Mouse (Mus musculus): ENCODE measurements around the gene Swsap1. TPM values are rescaled to one million over a fixed set of nuclear protein-coding genes. Genes with fewer than 3 reads are reported as not detected.

Swsap1 gene
- polyA plus RNA-seq, 1 experiment from 2014 or later = 6.2 TPM

DNA sequence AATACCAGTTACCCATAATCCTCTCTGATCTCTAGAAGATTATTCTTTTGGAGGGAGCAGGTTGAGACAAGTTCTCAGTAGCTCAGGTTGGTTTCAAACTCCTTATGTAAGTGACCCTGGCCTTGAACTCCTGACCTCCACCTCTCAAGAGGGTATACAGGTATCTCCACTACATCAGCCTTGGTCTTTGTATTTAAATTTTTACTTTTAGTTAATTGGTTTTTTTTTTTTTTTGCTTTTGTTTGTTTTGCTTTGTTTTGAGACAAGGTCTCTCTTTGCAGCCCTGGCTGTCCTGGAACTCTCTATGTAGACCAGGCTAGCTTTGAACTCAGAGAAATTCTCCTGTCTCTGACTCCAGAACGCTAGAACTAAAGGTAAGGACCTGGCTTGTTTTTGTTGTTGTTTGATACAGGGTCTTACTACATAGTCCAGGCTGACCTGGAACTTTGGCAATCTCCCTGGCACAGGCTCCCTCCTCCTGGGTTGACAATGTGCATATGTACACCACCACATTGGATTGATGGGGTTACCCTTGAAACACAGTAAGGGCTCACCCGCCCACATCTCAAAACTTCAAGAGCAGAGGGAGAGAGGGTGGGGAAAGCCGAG is 32.0 kb upstream of the Swsap1 start:
- H3K9ac ChIP-seq (ENCODE audit: low read length) = no peak overlapping the region
- WGBS = 16% methylated on average over 3 of the region's 3 CpGs
- H3K27me3 ChIP-seq (ENCODE audit: control insufficient read depth, insufficient read depth, low read depth, low read length) = no peaks in the 10 kb centered on the region
- no peaks in the 10 kb centered on the region for H3K36me3 ChIP-seq (ENCODE audit: control insufficient read depth, insufficient read depth, low read length)
- no peaks in the 10 kb centered on the region for H3K9me3 ChIP-seq (ENCODE audit: control insufficient read depth, low read length)
- H3K4me3 ChIP-seq (ENCODE audit: low read length) = no peak overlapping the region
- H3K4me2 ChIP-seq (ENCODE audit: low read depth, low read length) = no peak overlapping the region
- H3K27ac ChIP-seq (ENCODE audit: low read length) = peak overlapping the region; percentile 84
- peaks cover 24% of the 10 kb centered on the region for H3K4me1 ChIP-seq (replicated peaks; ENCODE audit: control insufficient read depth, insufficient read depth, low read length)
- ATAC-seq (ENCODE audit: low read depth) = no peak

DNA sequence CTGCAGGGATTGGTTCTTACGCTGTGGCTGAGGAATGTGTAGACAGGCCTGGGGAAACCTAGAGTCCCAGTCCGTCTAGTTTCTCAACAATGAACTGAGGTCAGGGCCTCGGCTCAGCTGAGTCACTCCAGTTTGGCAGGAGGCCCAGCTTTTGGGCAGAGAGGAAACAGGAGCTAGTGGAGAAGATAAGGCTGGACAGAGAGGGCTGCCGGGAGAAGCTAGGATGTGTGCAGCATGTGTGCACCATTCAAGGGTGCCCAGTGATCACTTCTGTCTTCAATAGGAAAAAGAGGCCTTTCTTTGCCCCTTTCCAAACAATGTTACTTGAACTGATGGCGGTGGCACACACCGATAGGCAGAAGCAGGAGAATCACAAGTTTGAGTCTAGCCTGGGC is 31.5 kb upstream of the Swsap1 start:
- 24% methylated on average over 6 of the region's 6 CpGs for WGBS

DNA sequence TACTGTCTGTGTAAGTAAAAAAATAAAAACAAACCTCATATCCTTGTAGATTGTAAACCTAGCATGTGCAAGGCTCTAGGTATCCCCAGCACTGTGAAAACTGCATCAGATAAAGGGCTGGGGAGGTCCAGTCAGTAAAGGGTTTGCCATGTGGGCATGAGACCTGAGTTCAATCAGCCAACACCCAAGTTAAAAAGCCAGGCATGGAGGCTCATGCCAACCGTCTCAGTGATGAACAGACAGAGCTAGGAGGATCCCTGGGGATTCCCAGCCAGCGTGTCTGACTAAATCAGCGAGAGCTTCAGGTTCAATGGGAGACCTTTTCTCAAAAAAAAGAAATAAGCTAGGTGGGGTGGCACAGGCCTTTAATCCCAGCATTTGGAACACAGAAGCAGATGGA is 30.5 kb upstream of the Swsap1 start:
- Histone ChIP-seq H3K27me3 (ENCODE audit: control insufficient read depth, insufficient read depth, low read depth, low read length) (no peaks in the 10 kb centered on the region), H3K4me2 (ENCODE audit: low read depth, low read length) (no peak overlapping the region), H3K4me1 (replicated peaks; ENCODE audit: control insufficient read depth, insufficient read depth, low read length) (peaks cover 21% of the 10 kb centered on the region), H3K36me3 (ENCODE audit: control insufficient read depth, insufficient read depth, low read length) (no peaks in the 10 kb centered on the region), H3K4me3 (ENCODE audit: low read length) (no peak overlapping the region), H3K9me3 (ENCODE audit: control insufficient read depth, low read length) (no peaks in the 10 kb centered on the region), H3K9ac (ENCODE audit: low read length) (no peak overlapping the region), H3K27ac (ENCODE audit: low read length) (no peak overlapping the region)
- WGBS = 86% methylated on average over 3 of the region's 3 CpGs
- ATAC-seq (ENCODE audit: low read depth) = no peak

More for the DNA sequence above, 31.5 kb upstream of the Swsap1 start:
- Histone ChIP-seq H3K27me3 (ENCODE audit: control insufficient read depth, insufficient read depth, low read depth, low read length) (no peaks in the 10 kb centered on the region), H3K4me1 (replicated peaks; ENCODE audit: control insufficient read depth, insufficient read depth, low read length) (peaks cover 21% of the 10 kb centered on the region), H3K4me3 (ENCODE audit: low read length) (no peak overlapping the region), H3K27ac (ENCODE audit: low read length) (peak overlapping the region; percentile 84), H3K36me3 (ENCODE audit: control insufficient read depth, insufficient read depth, low read length) (no peaks in the 10 kb centered on the region), H3K9me3 (ENCODE audit: control insufficient read depth, low read length) (no peaks in the 10 kb centered on the region), H3K4me2 (ENCODE audit: low read depth, low read length) (no peak overlapping the region), H3K9ac (ENCODE audit: low read length) (no peak overlapping the region)
- ATAC-seq (ENCODE audit: low read depth) = peak; percentile 90

DNA sequence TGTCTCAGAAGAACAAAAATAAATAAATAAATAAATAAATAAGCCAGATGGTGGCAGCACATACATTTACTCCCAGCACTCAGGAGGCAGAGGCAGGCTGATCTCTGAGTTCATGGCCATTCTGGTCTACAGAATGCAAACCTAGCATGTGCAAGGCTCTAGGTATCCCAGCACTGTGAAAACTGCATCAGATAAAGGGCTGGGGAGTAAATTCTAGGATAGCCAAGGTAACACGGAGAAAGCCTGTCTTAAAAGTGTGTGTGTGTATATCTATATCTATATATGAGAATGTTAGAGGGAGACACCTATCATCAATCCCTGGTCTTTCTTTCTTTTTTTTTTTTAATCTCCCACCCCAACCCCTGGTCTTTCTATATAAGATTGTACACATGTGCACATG is 30.0 kb upstream of the Swsap1 start:
- ATAC-seq (ENCODE audit: low read depth) = no peak

DNA sequence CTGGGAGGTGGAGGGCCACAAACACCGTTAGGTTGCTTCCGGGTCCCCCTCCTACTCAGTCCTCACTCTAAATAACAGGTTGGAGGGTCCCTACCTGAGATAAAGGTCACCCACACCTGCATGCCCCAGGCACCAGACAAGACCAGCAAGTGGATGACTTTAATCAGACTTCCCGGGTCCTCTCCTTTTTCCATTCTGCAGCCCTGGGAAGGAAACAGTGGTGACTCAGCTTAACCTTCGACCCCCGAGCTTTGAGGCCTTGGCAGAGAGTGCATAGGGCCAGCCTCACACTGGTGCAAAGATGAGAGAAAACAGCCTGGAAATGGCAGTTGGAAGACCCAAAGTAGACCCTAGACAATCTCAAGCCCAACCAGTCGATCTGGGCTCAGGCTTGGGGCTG is 29.4 kb upstream of the Swsap1 start:
- no peak overlapping the region; the same call in 1 of the 2 replicates for H3K27ac ChIP-seq (ENCODE audit: low read length)
- H3K4me3 ChIP-seq (ENCODE audit: low read length) = peak overlapping the region; percentile 69
- H3K9ac ChIP-seq (ENCODE audit: low read length) = peak overlapping the region; percentile 78

More for the DNA sequence above, 30.0 kb upstream of the Swsap1 start:
- 94% methylated on average over 1 of the region's 1 CpGs for WGBS
- no peaks in the 10 kb centered on the region for H3K27me3 ChIP-seq (ENCODE audit: control insufficient read depth, insufficient read depth, low read depth, low read length)
- H3K4me1 ChIP-seq (replicated peaks; ENCODE audit: control insufficient read depth, insufficient read depth, low read length) = peaks cover 21% of the 10 kb centered on the region
- no peaks in the 10 kb centered on the region for H3K36me3 ChIP-seq (ENCODE audit: control insufficient read depth, insufficient read depth, low read length)
- no peak overlapping the region for H3K27ac ChIP-seq (ENCODE audit: low read length)
- H3K9me3 ChIP-seq (ENCODE audit: control insufficient read depth, low read length) = no peaks in the 10 kb centered on the region
- H3K4me2 ChIP-seq (ENCODE audit: low read depth, low read length) = no peak overlapping the region
- no peak overlapping the region for H3K9ac ChIP-seq (ENCODE audit: low read length)
- H3K4me3 ChIP-seq (ENCODE audit: low read length) = no peak overlapping the region

DNA sequence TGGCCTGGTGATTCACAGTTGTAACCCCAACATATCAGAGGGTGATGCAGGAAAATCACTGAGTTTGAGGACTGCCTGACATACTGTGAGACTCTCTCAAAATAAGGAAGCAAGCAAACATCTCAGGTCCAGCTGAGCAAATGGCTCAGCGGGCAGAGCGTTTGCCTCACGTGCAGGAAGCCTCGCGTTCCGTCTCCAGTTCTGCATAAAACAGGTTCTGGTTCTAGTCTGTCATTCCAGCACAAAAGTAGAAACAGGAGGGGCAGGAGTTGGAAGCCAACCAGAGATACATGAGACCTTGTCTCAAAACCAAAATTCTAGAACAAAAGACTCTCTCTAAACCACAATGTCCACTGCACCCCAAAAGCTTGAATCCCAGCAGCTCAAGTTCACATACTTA is 28.8 kb upstream of the Swsap1 start:
- peak overlapping the region; percentile 71 for H3K27ac ChIP-seq (ENCODE audit: low read length)
- no peaks in the 10 kb centered on the region for H3K36me3 ChIP-seq (ENCODE audit: control insufficient read depth, insufficient read depth, low read length)
- 2% methylated on average over 6 of the region's 6 CpGs for WGBS
- H3K27me3 ChIP-seq (ENCODE audit: control insufficient read depth, insufficient read depth, low read depth, low read length) = no peaks in the 10 kb centered on the region
- peaks cover 21% of the 10 kb centered on the region for H3K4me1 ChIP-seq (replicated peaks; ENCODE audit: control insufficient read depth, insufficient read depth, low read length)
- peak overlapping the region; percentile 69 for H3K4me3 ChIP-seq (ENCODE audit: low read length)
- peak overlapping the region; percentile 78 for H3K9ac ChIP-seq (ENCODE audit: low read length)
- no peak for ATAC-seq (ENCODE audit: low read depth)
- H3K9me3 ChIP-seq (ENCODE audit: control insufficient read depth, low read length) = no peaks in the 10 kb centered on the region
- H3K4me2 ChIP-seq (ENCODE audit: low read depth, low read length) = peak overlapping the region; percentile 85

More for the DNA sequence above, 29.4 kb upstream of the Swsap1 start:
- Histone ChIP-seq H3K27me3 (ENCODE audit: control insufficient read depth, insufficient read depth, low read depth, low read length) (no peaks in the 10 kb centered on the region), H3K4me1 (replicated peaks; ENCODE audit: control insufficient read depth, insufficient read depth, low read length) (peaks cover 21% of the 10 kb centered on the region), H3K9me3 (ENCODE audit: control insufficient read depth, low read length) (no peaks in the 10 kb centered on the region), H3K36me3 (ENCODE audit: control insufficient read depth, insufficient read depth, low read length) (no peaks in the 10 kb centered on the region), H3K4me2 (ENCODE audit: low read depth, low read length) (peak overlapping the region; percentile 85)
- 71% methylated on average over 6 of the region's 6 CpGs for WGBS
- no peak for ATAC-seq (ENCODE audit: low read depth)

DNA sequence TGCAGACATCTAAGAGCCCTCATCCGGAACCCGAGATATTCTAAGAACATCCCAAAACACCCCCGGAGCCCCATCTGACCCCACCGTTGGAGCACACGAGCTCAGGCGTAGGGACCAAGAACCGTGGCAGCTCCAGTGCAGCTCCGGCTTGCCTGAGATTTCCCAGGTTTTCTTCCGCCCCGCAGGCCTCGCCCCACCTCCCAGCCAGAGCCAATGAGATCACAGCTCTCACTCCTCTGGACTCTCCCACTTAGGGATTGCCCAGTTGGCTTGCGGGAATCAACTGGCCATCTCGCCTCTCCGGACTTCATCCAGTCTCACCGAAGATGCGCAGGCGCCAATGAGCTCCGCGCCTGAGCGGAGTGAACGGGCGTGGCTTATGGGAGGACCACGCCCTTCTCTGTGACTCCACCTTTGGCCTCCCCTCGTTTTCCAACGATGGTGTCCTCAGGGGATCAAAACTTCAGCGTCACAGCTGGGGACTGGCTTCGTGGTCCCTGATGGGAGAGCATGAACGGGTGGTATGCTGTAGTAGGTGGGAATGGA is 28.3 kb upstream of the Swsap1 start, which contains the start of the genes Ccdc159 and Tmem205:
Ccdc159 (plus strand) TSS at position 264 of the 546 bp plus-strand sequence.
Tmem205 (minus strand) TSS at position 349 of the 546 bp plus-strand sequence.
- WGBS = under 1% methylated on average over 28 of the region's 28 CpGs
- Histone ChIP-seq H3K9ac (ENCODE audit: low read length) (peak within 1 kb of the TSS; percentile 78), H3K27me3 (ENCODE audit: control insufficient read depth, insufficient read depth, low read depth, low read length) (no peaks in the 10 kb centered on the region), H3K27ac (ENCODE audit: low read length) (peak within 1 kb of the TSS; percentile 71), H3K4me3 (ENCODE audit: low read length) (peak within 1 kb of the TSS; percentile 69), H3K9me3 (ENCODE audit: control insufficient read depth, low read length) (no peaks in the 10 kb centered on the region), H3K4me2 (ENCODE audit: low read depth, low read length) (peak within 1 kb of the TSS; percentile 85), H3K36me3 (ENCODE audit: control insufficient read depth, insufficient read depth, low read length) (no peaks in the 10 kb centered on the region), H3K4me1 (replicated peaks; ENCODE audit: control insufficient read depth, insufficient read depth, low read length) (peaks cover 21% of the 10 kb centered on the region)
- ATAC-seq (ENCODE audit: low read depth) = peak; percentile 95

DNA sequence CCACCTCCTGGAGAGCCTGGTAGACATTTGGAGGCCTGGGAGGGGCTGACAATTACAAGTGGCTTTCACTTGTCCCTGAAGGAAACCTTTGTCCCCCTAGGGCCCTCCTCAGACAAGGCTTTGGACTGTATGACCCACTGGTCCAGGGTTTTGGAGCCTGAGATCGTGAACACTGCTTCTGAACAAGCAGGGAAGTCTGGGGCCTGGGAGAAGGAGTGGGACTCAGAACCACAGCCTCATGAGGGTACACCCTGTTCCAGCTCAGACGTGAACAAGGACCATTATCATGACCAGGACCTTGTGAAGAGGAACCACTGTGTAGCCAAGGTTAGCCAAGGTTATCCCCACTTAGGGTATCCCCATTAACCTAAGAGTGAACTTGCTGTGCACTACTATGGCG is 26.3 kb upstream of the Swsap1 start:
- H3K27ac ChIP-seq (ENCODE audit: low read length) = no peak overlapping the region
- H3K4me1 ChIP-seq (replicated peaks; ENCODE audit: control insufficient read depth, insufficient read depth, low read length) = peaks cover 15% of the 10 kb centered on the region
- H3K4me3 ChIP-seq (ENCODE audit: low read length) = no peak overlapping the region
- H3K27me3 ChIP-seq (ENCODE audit: control insufficient read depth, insufficient read depth, low read depth, low read length) = no peaks in the 10 kb centered on the region
- no peaks in the 10 kb centered on the region for H3K9me3 ChIP-seq (ENCODE audit: control insufficient read depth, low read length)
- H3K4me2 ChIP-seq (ENCODE audit: low read depth, low read length) = no peak overlapping the region
- ATAC-seq (ENCODE audit: low read depth) = no peak
- H3K9ac ChIP-seq (ENCODE audit: low read length) = no peak overlapping the region
- H3K36me3 ChIP-seq (ENCODE audit: control insufficient read depth, insufficient read depth, low read length) = no peaks in the 10 kb centered on the region
- WGBS = 71% methylated on average over 3 of the region's 3 CpGs

DNA sequence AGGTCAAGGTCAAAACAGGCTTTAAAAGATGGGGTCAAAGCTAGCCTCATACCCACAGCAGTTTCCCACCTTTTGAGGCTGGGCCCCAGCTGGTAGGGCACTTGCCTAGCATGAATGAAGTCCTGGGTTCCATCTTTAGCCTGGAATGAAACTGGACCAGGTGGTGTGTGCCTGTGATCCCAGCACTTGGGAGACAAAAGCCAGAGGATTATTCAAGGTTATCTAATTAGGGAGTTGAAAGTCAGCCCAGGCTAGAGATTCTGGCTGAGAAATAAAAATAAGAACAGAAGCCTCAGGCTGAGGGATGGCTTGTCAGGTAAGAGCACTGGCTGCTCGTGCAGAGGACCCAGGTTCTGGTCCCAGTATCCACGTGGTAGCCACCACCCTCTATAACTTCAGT is 23.5 kb upstream of the Swsap1 start:
- Histone ChIP-seq H3K36me3 (ENCODE audit: control insufficient read depth, insufficient read depth, low read length) (no peaks in the 10 kb centered on the region), H3K9me3 (ENCODE audit: control insufficient read depth, low read length) (no peaks in the 10 kb centered on the region), H3K4me2 (ENCODE audit: low read depth, low read length) (no peak overlapping the region), H3K9ac (ENCODE audit: low read length) (no peak overlapping the region), H3K27ac (ENCODE audit: low read length) (no peak overlapping the region), H3K4me3 (ENCODE audit: low read length) (no peak overlapping the region), H3K4me1 (replicated peaks; ENCODE audit: control insufficient read depth, insufficient read depth, low read length) (peaks cover 2% of the 10 kb centered on the region), H3K27me3 (ENCODE audit: control insufficient read depth, insufficient read depth, low read depth, low read length) (no peaks in the 10 kb centered on the region)
- WGBS = 43% methylated on average over 2 of the region's 2 CpGs
- ATAC-seq (ENCODE audit: low read depth) = no peak

All from lung, embryonic 16.5 days (tissue).